Mouse (Mus musculus) liver, embryonic 14.5 days (tissue): ENCODE measurements at regions not wholly inside any gene's neighbourhood (a gene's known extent, or its start where the extent isn't known, plus 50 kb on each side); places are given as distances from the start of the nearest gene placed in this dataset.

Source experiments
- ATAC-seq: fragments of 200-750 bp; cut with Nextera tagmentation; 2 replicates; pipeline ENCODE4 v1.8.0; 2017; ENCODE audit warnings: moderate number of reproducible peaks, mild to moderate bottlenecking, moderate library complexity; ENCODE audit not compliant: insufficient read depth
- DNase-seq, 3 experiments: peaks; one replicate each; pipeline ENCODE4 v3.0.0-alpha.2; 2012 to 2013; ENCODE audit warnings: low read depth in 3 of 3, low spot score in 3 of 3
- H3K27ac ChIP-seq: fragments of 300-500 bp; sonication (generic); 2 replicates; pipeline ENCODE4 v1.5.1; 2014; ENCODE audit warnings: moderate library complexity, mild to moderate bottlenecking, control low read depth, inconsistent platforms
- H3K27me3 ChIP-seq: fragments of 300-500 bp; sonication (generic); 2 replicates; pipeline ENCODE4 v1.6.1; 2014; ENCODE audit warnings: mild to moderate bottlenecking, low read length, moderate library complexity; ENCODE audit not compliant: control insufficient read depth, insufficient read depth
- H3K36me3 ChIP-seq: fragments of 300-500 bp; sonication (generic); replicated peaks from 2 replicates; pipeline ENCODE4 v1.6.1; 2014; ENCODE audit warnings: low read depth; ENCODE audit not compliant: control insufficient read depth, insufficient read depth
- H3K4me1 ChIP-seq, 2 experiments: fragments of 200-500 bp in 1 of 2; fragments of 300-500 bp in 1 of 2; sonication (generic) in 1 of 2; replicated peaks; 2 replicates each; pipeline ENCODE4 v1.6.1; 2012 to 2014; ENCODE audit warnings: antibody characterized with exemption in 1 of 2, inconsistent platforms in 1 of 2, low read length in 1 of 2; ENCODE audit not compliant: control insufficient read depth in 2 of 2, insufficient read depth in 2 of 2
- H3K4me2 ChIP-seq: fragments of 300-500 bp; sonication (generic); 2 replicates; pipeline ENCODE4 v1.6.1; 2014; ENCODE audit warnings: low read depth, mild to moderate bottlenecking, control low read depth, moderate library complexity
- H3K4me3 ChIP-seq, 2 experiments: fragments of 200-500 bp in 1 of 2; fragments of 300-500 bp in 1 of 2; sonication (generic) in 1 of 2; 2 replicates each; pipeline ENCODE4 v1.5.1; 2012 to 2014; ENCODE audit warnings: low read depth in 2 of 2, low read length in 2 of 2, mild to moderate bottlenecking in 2 of 2, control low read depth in 1 of 2, inconsistent platforms in 1 of 2, moderate library complexity in 1 of 2; ENCODE audit not compliant: insufficient read depth in 1 of 2
- H3K9ac ChIP-seq: fragments of 300-500 bp; sonication (generic); replicated peaks from 2 replicates; pipeline ENCODE4 v1.6.1; 2014; ENCODE audit warnings: mild to moderate bottlenecking, control low read depth, moderate library complexity
- H3K9me3 ChIP-seq: fragments of 300-500 bp; sonication (generic); 2 replicates; pipeline ENCODE4 v1.6.1; 2016; ENCODE audit warnings: low read length, mixed read lengths; ENCODE audit not compliant: control insufficient read depth
- CTCF ChIP-seq: IDR thresholded peaks from 2 replicates; pipeline ENCODE4 v1.5.1; 2016; ENCODE audit warnings: antibody characterized with exemption, low read depth, control low read depth
- EP300 ChIP-seq: IDR thresholded peaks from 2 replicates; pipeline ENCODE4 v1.6.1; 2016; ENCODE audit warnings: antibody characterized with exemption, low read depth
- WGBS: fragments of 180-500 bp; shearing (Covaris S2); extraction: QIAGEN DNeasy Blood & Tissue Kit; methylation state at CpG from one replicate; pipeline ENCODE4 v1.1.7; 2014; ENCODE audit not compliant: insufficient replicate concordance; 5-methylcytosine and 5-hydroxymethylcytosine counted together

- no peak overlapping the region for H3K4me2 ChIP-seq
- no peak overlapping the region for H3K27ac ChIP-seq
- no peaks in the 10 kb centered on the region for H3K9me3 ChIP-seq
- H3K9ac ChIP-seq: no peak overlapping the region
- WGBS: 20% methylated on average over 7 of the region's 7 CpGs
- H3K4me1 ChIP-seq: no peaks in the 10 kb centered on the region
- ATAC-seq: no peak
- no peak overlapping the region for H3K4me3 ChIP-seq
- no peak for TF ChIP-seq CTCF
- TF ChIP-seq EP300: no peak
- no peaks in the 10 kb centered on the region for H3K36me3 ChIP-seq
- no peak for DNase-seq
- H3K27me3 ChIP-seq: no peaks in the 10 kb centered on the region
Measured at GRCm38 (mm10) chr14:24762468-24763274, 275.7 kb downstream of the Rps24 start.

DNA sequence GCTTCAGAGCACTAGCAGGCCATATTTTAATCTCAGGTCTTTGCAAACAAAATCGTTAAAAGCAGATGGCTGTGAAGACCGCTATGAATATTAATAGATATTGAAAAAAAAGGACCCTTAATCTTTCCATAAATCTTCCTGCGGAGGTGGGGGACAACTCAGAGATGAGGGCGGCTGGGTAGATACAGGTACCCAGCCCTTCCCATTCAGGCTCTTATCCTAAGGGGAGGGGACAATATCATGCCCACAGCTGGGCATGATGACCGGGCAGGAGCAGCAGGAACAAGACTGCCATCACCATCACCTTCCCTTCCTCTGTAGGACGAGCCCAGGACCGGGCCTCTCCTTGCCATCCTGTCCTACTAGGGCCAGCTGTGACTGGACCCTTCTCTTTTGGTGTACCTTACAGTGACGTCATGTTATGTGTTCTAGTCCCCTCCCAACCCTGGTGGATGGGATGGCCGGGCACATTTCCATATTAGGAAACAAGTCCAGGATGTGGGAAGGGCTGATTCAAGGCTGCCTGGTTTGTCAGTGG lies 276.4 kb downstream of the Rps24 start:
- ATAC-seq (no peak), DNase-seq (no peak)
- Histone ChIP-seq H3K9ac (no peak overlapping the region), H3K27me3 (no peaks in the 10 kb centered on the region), H3K9me3 (no peaks in the 10 kb centered on the region), H3K36me3 (no peaks in the 10 kb centered on the region), H3K4me2 (no peak overlapping the region), H3K4me3 (no peak overlapping the region), H3K27ac (no peak overlapping the region), H3K4me1 (no peaks in the 10 kb centered on the region)
- WGBS: 46% methylated on average over 9 of the region's 9 CpGs
- TF ChIP-seq CTCF (no peak), EP300 (no peak)

DNA sequence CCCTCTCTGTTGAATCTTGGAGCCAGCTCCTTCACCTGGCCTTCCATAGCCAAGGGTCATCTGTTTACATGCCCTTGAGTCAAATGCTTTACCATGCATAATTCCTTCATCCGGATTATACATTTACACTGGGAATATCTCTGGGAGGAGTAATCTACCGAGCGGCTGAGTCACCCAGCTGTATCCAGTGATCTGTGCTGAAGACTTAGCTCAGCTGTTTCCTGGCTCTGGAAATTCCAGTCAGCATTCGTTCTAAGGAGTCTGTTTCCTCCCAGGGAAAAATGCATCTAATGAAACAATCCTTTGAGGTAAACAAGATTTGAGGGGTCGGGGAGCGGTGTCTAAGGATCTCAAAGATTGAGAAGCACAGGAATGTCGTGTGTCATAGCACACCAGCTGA lies 276.9 kb downstream of the Rps24 start:
- Histone ChIP-seq H3K27me3 (no peaks in the 10 kb centered on the region), H3K4me3 (no peak overlapping the region), H3K9ac (no peak overlapping the region), H3K9me3 (no peaks in the 10 kb centered on the region), H3K4me1 (no peaks in the 10 kb centered on the region), H3K4me2 (no peak overlapping the region), H3K36me3 (no peaks in the 10 kb centered on the region), H3K27ac (no peak overlapping the region)
- no peak for TF ChIP-seq EP300
- TF ChIP-seq CTCF: no peak
- no peak for DNase-seq
- 50% methylated on average over 7 of the region's 7 CpGs for WGBS
- ATAC-seq: no peak

DNA sequence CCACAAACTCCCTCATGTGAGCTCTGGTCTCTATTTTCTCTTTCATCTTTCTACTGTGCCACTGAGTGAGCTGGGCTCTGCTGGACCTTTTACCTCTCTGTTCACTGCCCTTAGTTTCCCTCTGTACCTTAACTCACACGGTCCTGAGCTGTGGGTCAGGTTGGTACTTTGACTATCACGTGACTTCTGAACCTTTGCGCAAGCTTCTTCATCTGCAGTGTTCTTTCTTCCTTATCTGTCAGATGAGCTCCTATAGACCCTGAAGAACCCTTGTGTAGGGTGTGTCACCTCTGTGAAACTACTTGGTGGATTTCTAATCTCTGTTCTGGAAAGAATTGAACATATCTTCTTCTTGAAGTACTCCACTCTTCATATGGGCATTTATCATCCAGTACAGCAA lies 279.3 kb downstream of the Rps24 start:
- Histone ChIP-seq H3K4me3 (no peak overlapping the region), H3K9me3 (no peaks in the 10 kb centered on the region), H3K27me3 (no peaks in the 10 kb centered on the region), H3K4me1 (no peaks in the 10 kb centered on the region), H3K4me2 (no peak overlapping the region), H3K27ac (no peak overlapping the region), H3K36me3 (no peaks in the 10 kb centered on the region), H3K9ac (no peak overlapping the region)
- WGBS: 59% methylated on average over 3 of the region's 3 CpGs
- no peak for TF ChIP-seq CTCF
- no peak for TF ChIP-seq EP300
- no peak for ATAC-seq
- no peak for DNase-seq

DNA sequence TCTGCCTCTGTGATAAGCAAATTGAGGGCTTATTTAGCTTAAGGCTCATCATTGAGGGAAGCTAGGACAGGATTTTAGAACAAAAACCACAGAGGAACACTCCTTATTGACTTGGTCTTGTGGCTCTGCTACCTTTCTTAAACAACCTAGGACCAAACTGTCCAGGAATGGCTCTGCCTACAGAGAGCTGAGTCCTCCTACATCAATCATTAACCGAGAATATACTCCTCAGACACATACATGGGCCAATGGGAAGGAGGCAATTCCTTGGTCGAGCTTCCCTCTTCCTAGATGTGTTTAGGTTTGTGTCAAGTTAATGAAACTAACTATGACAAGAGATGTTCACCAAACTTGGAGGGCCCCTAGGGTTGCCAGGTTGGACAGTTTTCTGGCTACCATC lies 279.8 kb downstream of the Rps24 start:
- Histone ChIP-seq H3K27me3 (no peaks in the 10 kb centered on the region), H3K9me3 (no peaks in the 10 kb centered on the region), H3K4me2 (no peak overlapping the region), H3K9ac (no peak overlapping the region), H3K27ac (no peak overlapping the region), H3K4me3 (no peak overlapping the region), H3K4me1 (no peaks in the 10 kb centered on the region), H3K36me3 (no peaks in the 10 kb centered on the region)
- TF ChIP-seq CTCF: no peak
- no peak for TF ChIP-seq EP300
- no peak for DNase-seq
- no peak for ATAC-seq
- WGBS: 28% methylated on average over 2 of the region's 2 CpGs
